Mouse (Mus musculus): ENCODE data around the gene Stab1. TPM values are rescaled to one million over a fixed set of nuclear protein-coding genes. Genes with fewer than 3 reads are reported as not detected.

Gene Stab1
- polyA plus RNA-seq, 1 experiment from 2014 or later: 27.6 TPM

DNA sequence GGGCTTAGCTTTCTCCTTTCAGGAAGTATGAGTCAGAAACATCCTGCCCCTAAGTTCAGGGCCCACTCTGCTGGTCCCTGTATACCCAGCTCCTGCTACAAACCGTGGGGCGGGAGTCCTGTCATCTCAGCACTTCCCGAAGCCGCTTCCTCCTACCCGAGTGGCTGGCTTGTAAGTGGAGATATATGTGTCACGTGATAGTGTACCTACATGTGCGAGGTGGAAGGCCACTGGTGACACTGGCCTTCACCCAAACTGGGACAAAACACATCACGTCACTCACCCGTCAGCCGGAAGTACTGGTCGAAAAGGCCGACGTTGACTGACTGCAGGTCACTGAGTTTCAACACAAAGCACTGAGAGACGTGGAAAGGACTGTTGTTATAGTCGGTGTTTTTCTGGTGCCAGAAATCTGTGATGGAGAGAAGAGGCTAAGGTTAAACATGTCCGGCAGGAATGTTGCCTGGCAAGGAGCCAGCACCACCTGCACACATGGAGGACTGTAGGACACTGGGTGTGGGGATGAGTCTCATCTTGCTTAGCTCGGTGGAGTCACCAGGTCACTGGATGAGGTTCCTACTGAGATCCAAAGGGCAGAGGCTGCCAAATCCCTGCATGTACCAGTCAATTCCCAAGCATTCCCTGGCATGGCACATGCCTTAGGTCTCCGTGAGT is 4.5 kb upstream of the Stab1 start:
- ATAC-seq (ENCODE audit: low FRiP score): no peak
- H3K36me3 ChIP-seq (replicated peaks; ENCODE audit: control insufficient read depth, insufficient read depth): peaks cover 83% of the 10 kb centered on the region
- H3K9ac ChIP-seq: no peak overlapping the region
- H3K9me3 ChIP-seq (ENCODE audit: control insufficient read depth, low read length): no peaks in the 10 kb centered on the region
- H3K4me3 ChIP-seq (replicated peaks; ENCODE audit: low read length): no peak overlapping the region
- DNase-seq (ENCODE audit: low spot score): no peak
- WGBS: 88% methylated on average over 18 of the region's 18 CpGs
- H3K27ac ChIP-seq: no peak overlapping the region
- H3K27me3 ChIP-seq (ENCODE audit: control insufficient read depth, insufficient read depth, low read length): no peaks in the 10 kb centered on the region
- no peaks in the 10 kb centered on the region for H3K4me1 ChIP-seq (replicated peaks; ENCODE audit: control insufficient read depth, insufficient read depth, low read length)
- H3K4me2 ChIP-seq (replicated peaks): no peak overlapping the region

DNA sequence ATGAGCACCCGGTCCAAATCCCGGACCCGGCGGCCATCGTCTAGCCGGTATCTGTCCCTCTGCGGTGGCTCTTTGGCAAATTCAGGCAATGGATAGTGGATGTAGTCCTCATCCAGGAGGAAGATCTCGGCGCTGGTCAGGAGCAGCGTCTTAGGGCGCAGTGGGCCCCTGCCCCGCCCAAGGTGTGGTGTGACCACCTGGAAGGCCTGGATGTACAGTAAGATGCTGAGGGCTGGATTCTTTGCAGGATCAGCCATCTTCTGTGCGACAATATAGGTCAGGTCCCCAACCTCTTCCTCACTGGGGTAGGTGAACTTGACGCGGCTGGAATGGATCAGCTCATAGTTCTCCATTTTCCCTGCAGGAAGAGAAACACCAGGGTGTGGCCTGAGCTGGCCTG is 3.4 kb upstream of the Stab1 start:
- DNase-seq (ENCODE audit: low spot score): no peak
- H3K27ac ChIP-seq: no peak overlapping the region
- WGBS: 98% methylated on average over 15 of the region's 15 CpGs
- ATAC-seq (ENCODE audit: low FRiP score): no peak
- H3K4me1 ChIP-seq (replicated peaks; ENCODE audit: control insufficient read depth, insufficient read depth, low read length): 0 out of 2 replicates have a peak, but pooled peaks cover under 1% of the 10 kb centered on the region
- H3K36me3 ChIP-seq (replicated peaks; ENCODE audit: control insufficient read depth, insufficient read depth): peaks cover 72% of the 10 kb centered on the region
- no peak overlapping the region for H3K4me2 ChIP-seq (replicated peaks)
- no peak overlapping the region for H3K4me3 ChIP-seq (replicated peaks; ENCODE audit: low read length)
- no peaks in the 10 kb centered on the region for H3K9me3 ChIP-seq (ENCODE audit: control insufficient read depth, low read length)
- no peak overlapping the region for H3K9ac ChIP-seq
- no peaks in the 10 kb centered on the region for H3K27me3 ChIP-seq (ENCODE audit: control insufficient read depth, insufficient read depth, low read length)

DNA sequence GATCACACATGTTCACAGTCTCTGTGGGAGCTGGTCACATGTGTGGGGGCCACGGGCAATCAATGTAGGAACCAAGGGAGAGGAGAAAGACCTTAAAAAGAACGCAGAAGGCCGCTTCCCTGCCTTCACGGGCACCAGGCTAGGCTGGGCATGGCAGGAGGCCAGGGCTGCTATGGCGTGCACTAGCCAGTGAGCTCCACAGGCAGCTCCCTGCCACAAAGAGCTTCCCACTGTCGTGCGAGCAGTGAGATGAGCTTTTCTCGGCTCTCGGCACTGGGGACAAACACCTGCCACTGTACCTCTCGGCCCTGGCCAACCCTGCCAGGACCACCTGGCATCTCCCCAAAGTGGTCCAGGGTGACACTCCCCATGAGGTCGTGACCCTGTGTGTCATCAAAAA is 2.9 kb upstream of the Stab1 start:
- 80% methylated on average over 11 of the region's 11 CpGs for WGBS
- ATAC-seq (ENCODE audit: low FRiP score) (no peak), DNase-seq (ENCODE audit: low spot score) (no peak)
- 0 out of 2 replicates have a peak, but pooled peaks cover 4% of the 10 kb centered on the region for H3K4me1 ChIP-seq (replicated peaks; ENCODE audit: control insufficient read depth, insufficient read depth, low read length)
- H3K9me3 ChIP-seq (ENCODE audit: control insufficient read depth, low read length): no peaks in the 10 kb centered on the region
- H3K4me2 ChIP-seq (replicated peaks): no peak overlapping the region
- no peak overlapping the region for H3K9ac ChIP-seq
- peaks cover 68% of the 10 kb centered on the region for H3K36me3 ChIP-seq (replicated peaks; ENCODE audit: control insufficient read depth, insufficient read depth)
- no peak overlapping the region for H3K4me3 ChIP-seq (replicated peaks; ENCODE audit: low read length)
- H3K27me3 ChIP-seq (ENCODE audit: control insufficient read depth, insufficient read depth, low read length): no peaks in the 10 kb centered on the region
- H3K27ac ChIP-seq: peak overlapping the region; percentile 47; the same call in 1 of the 2 replicates

DNA sequence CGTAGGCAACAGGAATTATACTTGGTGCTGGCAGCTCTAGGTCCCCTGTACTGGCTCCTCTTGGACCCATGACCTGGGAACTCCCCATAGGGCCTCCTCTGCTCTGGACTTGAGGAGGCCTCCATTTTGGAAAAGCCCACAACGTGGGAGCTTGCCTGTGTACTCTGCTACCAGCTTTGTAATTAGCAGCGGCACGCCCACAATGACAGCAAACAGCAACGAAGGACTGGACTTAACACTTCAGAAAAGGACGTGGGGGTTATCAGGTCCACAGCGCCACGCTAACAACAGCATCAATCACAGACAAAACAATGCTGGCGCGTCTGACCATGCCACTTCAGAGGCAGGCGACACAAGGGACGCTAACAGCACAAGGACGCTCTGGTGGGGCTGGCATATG is 2.5 kb upstream of the Stab1 start:
- WGBS: 75% methylated on average over 13 of the region's 13 CpGs
- Histone ChIP-seq H3K9me3 (ENCODE audit: control insufficient read depth, low read length) (no peaks in the 10 kb centered on the region), H3K27ac (peak overlapping the region; percentile 47; the same call in 1 of the 2 replicates), H3K4me3 (replicated peaks; ENCODE audit: low read length) (no peak overlapping the region), H3K9ac (no peak overlapping the region), H3K27me3 (ENCODE audit: control insufficient read depth, insufficient read depth, low read length) (no peaks in the 10 kb centered on the region), H3K36me3 (replicated peaks; ENCODE audit: control insufficient read depth, insufficient read depth) (peaks cover 64% of the 10 kb centered on the region), H3K4me1 (replicated peaks; ENCODE audit: control insufficient read depth, insufficient read depth, low read length) (0 out of 2 replicates have a peak, but pooled peaks cover 8% of the 10 kb centered on the region), H3K4me2 (replicated peaks) (no peak overlapping the region)
- ATAC-seq (ENCODE audit: low FRiP score): no peak
- DNase-seq (ENCODE audit: low spot score): no peak

DNA sequence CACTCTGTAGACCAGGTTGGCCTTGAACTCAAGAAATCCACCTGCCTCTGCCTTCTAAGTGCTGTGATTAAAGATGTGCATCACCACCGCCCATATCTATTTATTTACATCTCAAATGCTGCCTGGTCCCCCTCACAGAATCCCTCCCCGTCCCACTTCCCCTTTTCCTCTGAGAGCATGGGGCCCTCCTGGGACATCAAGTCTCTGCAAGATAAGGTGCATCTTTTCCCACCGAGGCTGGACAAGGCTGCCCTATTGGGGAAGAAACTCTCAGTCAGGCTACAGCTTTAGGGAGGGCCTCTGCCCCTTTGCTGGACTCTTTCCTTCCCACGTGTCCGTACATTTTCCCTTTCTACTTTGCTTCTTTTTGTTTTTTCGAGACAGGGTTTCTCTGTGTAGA is 1.1 kb upstream of the Stab1 start:
- Histone ChIP-seq H3K4me3 (replicated peaks; ENCODE audit: low read length) (no peak overlapping the region), H3K9me3 (ENCODE audit: control insufficient read depth, low read length) (no peaks in the 10 kb centered on the region), H3K27me3 (ENCODE audit: control insufficient read depth, insufficient read depth, low read length) (no peaks in the 10 kb centered on the region), H3K27ac (no peak overlapping the region), H3K9ac (no peak overlapping the region), H3K36me3 (replicated peaks; ENCODE audit: control insufficient read depth, insufficient read depth) (peaks cover 49% of the 10 kb centered on the region), H3K4me2 (replicated peaks) (no peak overlapping the region), H3K4me1 (replicated peaks; ENCODE audit: control insufficient read depth, insufficient read depth, low read length) (0 out of 2 replicates have a peak, but pooled peaks cover 8% of the 10 kb centered on the region)
- no peak for DNase-seq (ENCODE audit: low spot score)
- 83% methylated on average over 6 of the region's 6 CpGs for WGBS
- no peak for ATAC-seq (ENCODE audit: low FRiP score)

DNA sequence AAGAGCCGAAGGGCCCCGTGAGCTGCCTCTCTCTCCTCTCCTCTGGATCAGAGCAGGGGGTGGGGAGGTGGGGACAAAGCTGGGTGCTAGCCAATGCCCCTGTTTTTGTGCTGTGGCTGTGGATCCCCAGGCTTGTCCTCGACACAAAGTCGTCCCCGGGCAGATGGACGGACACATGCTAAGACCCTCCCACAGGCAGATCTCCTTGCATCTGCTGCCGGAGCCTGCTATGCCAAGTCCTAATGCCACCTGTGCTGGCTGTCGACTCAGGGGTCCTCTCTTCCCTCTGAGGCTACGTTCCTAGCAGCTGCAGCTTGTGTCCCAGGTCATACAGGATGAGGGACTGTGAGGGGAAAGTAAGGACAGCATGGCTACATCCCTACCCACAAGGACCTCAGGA is 1.6 kb downstream of the Stab1 start:
- peaks cover 22% of the 10 kb centered on the region for H3K36me3 ChIP-seq (replicated peaks; ENCODE audit: control insufficient read depth, insufficient read depth)
- H3K27me3 ChIP-seq (ENCODE audit: control insufficient read depth, insufficient read depth, low read length): no peaks in the 10 kb centered on the region
- no peaks in the 10 kb centered on the region for H3K9me3 ChIP-seq (ENCODE audit: control insufficient read depth, low read length)
- no peak for ATAC-seq (ENCODE audit: low FRiP score)
- 0 out of 2 replicates have a peak, but pooled peaks cover 8% of the 10 kb centered on the region for H3K4me1 ChIP-seq (replicated peaks; ENCODE audit: control insufficient read depth, insufficient read depth, low read length)
- 49% methylated on average over 9 of the region's 9 CpGs for WGBS
- no peak overlapping the region for H3K9ac ChIP-seq
- no peak overlapping the region for H3K4me3 ChIP-seq (replicated peaks; ENCODE audit: low read length)
- no peak for DNase-seq (ENCODE audit: low spot score)
- no peak overlapping the region for H3K27ac ChIP-seq
- H3K4me2 ChIP-seq (replicated peaks): peak overlapping the region; percentile 22; the same call in 1 of the 2 replicates

DNA sequence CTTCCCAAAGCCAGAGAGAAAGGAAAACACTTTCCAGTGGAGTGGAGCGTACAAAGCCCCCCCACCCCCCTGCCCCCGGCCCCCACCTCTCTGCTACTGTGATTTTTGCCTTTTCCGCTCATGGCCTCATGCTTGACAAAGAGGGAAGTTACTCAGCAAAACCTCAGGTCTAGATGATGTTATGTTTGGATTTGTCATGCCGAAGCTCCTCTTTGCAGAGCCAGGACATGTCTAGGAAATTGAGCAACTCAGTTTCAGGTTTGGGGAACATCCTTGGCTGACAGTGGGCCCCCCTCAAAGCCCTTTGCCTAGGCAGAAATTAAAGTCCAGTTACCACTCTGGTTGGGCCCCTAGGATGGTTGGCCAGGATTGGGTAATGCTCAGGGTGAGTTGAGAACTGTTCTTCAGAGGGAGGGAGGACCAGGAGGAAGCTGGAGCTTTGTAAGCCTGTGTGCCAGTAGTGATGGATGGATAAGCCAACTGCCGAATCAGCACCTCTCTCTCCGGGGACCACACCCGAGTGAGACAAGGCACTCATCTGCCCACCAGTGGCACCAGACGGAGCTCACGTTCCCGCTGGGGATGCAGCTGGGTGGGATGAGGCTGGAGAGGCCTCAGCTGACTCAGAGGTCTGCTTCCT is 2.3 kb downstream of the Stab1 start:
- H3K9ac ChIP-seq: no peak overlapping the region
- DNase-seq (ENCODE audit: low spot score): no peak
- ATAC-seq (ENCODE audit: low FRiP score): no peak
- H3K4me2 ChIP-seq (replicated peaks): no peak overlapping the region
- H3K9me3 ChIP-seq (ENCODE audit: control insufficient read depth, low read length): no peaks in the 10 kb centered on the region
- H3K27ac ChIP-seq: no peak overlapping the region
- H3K4me3 ChIP-seq (replicated peaks; ENCODE audit: low read length): no peak overlapping the region
- peaks cover 15% of the 10 kb centered on the region for H3K36me3 ChIP-seq (replicated peaks; ENCODE audit: control insufficient read depth, insufficient read depth)
- no peaks in the 10 kb centered on the region for H3K27me3 ChIP-seq (ENCODE audit: control insufficient read depth, insufficient read depth, low read length)
- H3K4me1 ChIP-seq (replicated peaks; ENCODE audit: control insufficient read depth, insufficient read depth, low read length): 0 out of 2 replicates have a peak, but pooled peaks cover 8% of the 10 kb centered on the region
- 54% methylated on average over 10 of the region's 10 CpGs for whole genome bisulfite sequencing

DNA sequence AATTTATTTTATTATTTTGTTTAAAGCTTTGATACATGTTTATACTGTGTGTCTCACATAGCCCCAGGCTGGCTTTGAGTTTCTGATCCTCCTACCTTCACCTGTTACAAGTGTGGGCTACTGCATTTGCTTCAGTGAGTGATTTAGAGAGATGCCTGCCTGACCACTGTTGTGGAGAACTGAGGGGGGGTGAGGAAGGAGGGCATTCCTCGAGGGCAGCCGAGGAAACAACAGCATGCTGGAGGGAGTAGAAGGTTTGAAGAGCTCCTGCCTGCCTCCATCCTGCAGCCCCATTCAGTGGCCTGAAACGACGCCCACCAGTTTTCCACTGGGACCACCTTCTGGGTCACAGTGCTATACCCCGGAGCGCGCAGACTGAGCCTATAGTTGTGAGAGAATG is 3.0 kb downstream of the Stab1 start:
- Histone ChIP-seq H3K4me2 (replicated peaks) (no peak overlapping the region), H3K36me3 (replicated peaks; ENCODE audit: control insufficient read depth, insufficient read depth) (peaks cover 9% of the 10 kb centered on the region), H3K4me1 (replicated peaks; ENCODE audit: control insufficient read depth, insufficient read depth, low read length) (0 out of 2 replicates have a peak, but pooled peaks cover 8% of the 10 kb centered on the region), H3K27me3 (ENCODE audit: control insufficient read depth, insufficient read depth, low read length) (no peaks in the 10 kb centered on the region), H3K4me3 (replicated peaks; ENCODE audit: low read length) (no peak overlapping the region), H3K9ac (no peak overlapping the region), H3K9me3 (ENCODE audit: control insufficient read depth, low read length) (no peaks in the 10 kb centered on the region), H3K27ac (no peak overlapping the region)
- 43% methylated on average over 7 of the region's 7 CpGs for WGBS
- DNase-seq (ENCODE audit: low spot score) (no peak), ATAC-seq (ENCODE audit: low FRiP score) (no peak)

DNA sequence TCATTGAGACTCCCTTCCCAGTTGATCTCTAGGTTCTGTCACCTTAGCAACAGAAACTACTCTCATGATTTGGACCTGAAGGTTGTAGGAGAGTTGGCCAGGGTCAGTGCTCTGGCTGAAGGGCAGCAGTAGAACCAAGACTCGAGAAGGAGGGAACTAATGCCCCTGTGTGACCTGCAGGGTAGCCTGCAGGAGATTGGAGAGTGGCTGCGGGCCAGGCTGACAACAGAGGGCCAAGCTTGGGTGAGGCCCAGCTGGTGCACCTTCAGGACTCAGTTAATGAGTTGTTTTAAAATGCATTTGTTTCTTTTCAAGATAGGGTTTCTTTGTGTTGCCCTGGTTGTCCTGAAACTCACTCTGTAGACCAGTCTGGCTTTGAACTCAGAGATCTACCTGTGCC is 3.4 kb downstream of the Stab1 start:
- Histone ChIP-seq H3K9ac (no peak overlapping the region), H3K27ac (no peak overlapping the region), H3K27me3 (ENCODE audit: control insufficient read depth, insufficient read depth, low read length) (no peaks in the 10 kb centered on the region), H3K4me1 (replicated peaks; ENCODE audit: control insufficient read depth, insufficient read depth, low read length) (0 out of 2 replicates have a peak, but pooled peaks cover 8% of the 10 kb centered on the region), H3K9me3 (ENCODE audit: control insufficient read depth, low read length) (no peaks in the 10 kb centered on the region), H3K36me3 (replicated peaks; ENCODE audit: control insufficient read depth, insufficient read depth) (peaks cover 4% of the 10 kb centered on the region), H3K4me3 (replicated peaks; ENCODE audit: low read length) (no peak overlapping the region), H3K4me2 (replicated peaks) (no peak overlapping the region)
- WGBS: 45% methylated on average over 2 of the region's 2 CpGs
- no peak for ATAC-seq (ENCODE audit: low FRiP score)
- no peak for DNase-seq (ENCODE audit: low spot score)
